Mouse (Mus musculus) megakaryocyte, embryonic 14.5 days (primary cell): ENCODE measurements around the gene Golph3l.

Source experiments
- FLI1 ChIP-seq: IDR thresholded peaks from 2 replicates; pipeline ENCODE4 v1.6.1; 2012; ENCODE audit warnings: low read length, inconsistent platforms, mixed read lengths
- GATA1 ChIP-seq: IDR thresholded peaks from 3 replicates; pipeline ENCODE4 v1.6.1; 2012; ENCODE audit warnings: mixed read lengths, low read length, inconsistent platforms, borderline replicate concordance

DNA sequence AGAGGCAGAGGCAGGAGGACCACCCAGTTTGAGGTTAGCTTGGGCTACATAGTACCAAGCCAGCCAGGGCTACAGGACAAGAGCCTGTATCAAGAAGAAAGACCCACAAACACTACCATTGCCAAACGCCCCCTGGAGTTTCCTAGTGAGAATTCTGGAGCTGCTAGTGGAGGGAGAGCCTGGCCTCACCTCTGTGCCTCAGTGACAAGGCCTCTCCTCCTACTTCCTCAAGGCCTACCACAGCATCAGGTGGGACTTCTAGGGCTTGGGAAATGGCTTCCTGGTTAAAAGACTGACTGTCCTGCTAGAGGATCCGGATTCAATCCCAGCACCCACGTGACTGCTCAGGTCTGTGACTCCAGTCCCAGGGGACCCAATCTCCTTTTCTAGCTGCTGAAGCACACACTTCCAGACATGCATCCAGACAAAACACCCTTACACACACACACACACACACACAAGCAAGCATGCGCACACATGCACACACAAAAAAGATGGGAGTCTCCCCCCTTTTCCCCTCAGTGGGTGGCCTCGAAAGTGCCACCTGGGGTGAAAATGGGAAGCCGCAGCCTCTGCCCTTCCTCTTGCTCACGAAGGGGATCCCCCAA is 63.6 kb downstream of the Golph3l start:
- no peak for TF ChIP-seq GATA1
- TF ChIP-seq FLI1 = no peak
